Mouse (Mus musculus) heart, adult 18-20 months (tissue): ENCODE measurements around the gene Bcl3. TPM values are rescaled to one million over a fixed set of nuclear protein-coding genes. Genes with fewer than 3 reads are reported as not detected.

Source experiments
- DNase-seq, 2 experiments: peaks; one replicate each; pipeline ENCODE4 v3.0.0; 2021 to 2022; ENCODE audit warnings: mixed read lengths in 1 of 2
- total RNA-seq, 2 experiments: library from RNA; stranded (reverse); gene quantifications; 2 replicates each; pipeline ENCODE4 v1.2.3; 2021

The Bcl3 gene
- total RNA-seq, 2 experiments from 2014 or later: 2.9 to 3.7 TPM

GRCm38 (mm10) chr7:19834055-19834454 lies 11.5 kb upstream of the Bcl3 start:
- no peak for DNase-seq

DNA sequence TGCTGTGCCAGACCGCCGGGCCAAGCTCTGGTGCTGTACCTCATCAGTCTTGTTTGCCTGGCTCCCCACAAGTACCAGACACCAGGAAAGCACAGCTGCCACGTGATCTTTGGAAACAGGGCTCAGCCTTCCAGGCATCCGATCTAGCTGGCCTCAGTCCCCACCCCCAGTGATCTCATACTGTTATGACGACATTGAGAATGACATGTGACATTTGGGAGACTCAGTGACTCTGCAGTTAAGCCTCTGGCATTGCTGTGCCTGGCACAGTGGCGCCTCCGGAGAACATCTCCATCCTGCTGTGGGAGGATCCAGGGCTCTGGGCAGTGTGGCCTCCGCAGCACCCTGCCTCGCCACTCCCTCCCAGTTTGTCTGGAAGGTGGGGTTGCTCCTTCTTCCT lies 9.3 kb upstream of the Bcl3 start:
- peak; percentile 36 to 50 for DNase-seq

- DNase-seq: peak; percentile 95 to 97
Observed at GRCm38 (mm10) chr7:19830682-19831156, 8.1 kb upstream of the Bcl3 start.

DNA sequence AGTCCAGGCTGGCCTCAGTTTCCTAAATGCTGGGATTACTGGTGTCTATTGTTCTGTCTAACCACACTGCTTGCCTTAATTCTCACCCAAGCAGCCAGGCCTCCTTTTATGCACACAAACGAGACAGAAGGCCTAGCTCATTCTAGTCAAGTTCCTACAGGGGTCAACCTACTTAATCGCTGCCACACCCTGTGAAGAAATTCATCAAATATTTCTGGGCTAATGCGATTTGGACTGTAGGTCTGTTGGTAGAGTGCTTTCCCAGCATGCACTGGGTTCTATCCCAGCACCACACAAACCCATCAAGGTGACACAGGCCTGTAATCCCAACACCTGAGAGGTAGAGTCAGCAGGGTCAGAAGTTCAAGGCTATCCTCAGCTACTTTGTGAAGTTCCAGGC lies 7.1 kb upstream of the Bcl3 start:
- no peak for DNase-seq

DNA sequence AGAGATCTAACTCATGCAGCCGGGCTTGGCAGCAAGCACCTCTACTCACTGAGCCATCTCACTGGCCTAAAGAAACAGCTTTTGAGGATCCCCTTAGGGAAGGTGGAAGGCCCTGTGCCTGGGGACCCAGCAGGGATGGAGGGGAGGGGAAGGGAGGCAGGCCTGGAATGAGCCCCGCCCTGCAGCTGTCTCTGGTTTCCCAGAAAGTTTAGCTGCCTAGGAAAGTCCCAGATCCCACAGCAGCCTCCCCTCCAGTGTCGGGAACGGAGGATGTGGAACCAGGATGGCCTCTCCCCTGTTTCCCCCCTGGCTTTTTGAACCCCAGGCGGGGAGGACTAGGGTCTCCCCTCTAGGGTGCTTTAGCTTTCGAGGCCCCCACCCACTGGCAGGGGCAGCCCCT lies 4.2 kb upstream of the Bcl3 start:
- peak in 1 of 2 experiments; percentile 67 for DNase-seq

DNA sequence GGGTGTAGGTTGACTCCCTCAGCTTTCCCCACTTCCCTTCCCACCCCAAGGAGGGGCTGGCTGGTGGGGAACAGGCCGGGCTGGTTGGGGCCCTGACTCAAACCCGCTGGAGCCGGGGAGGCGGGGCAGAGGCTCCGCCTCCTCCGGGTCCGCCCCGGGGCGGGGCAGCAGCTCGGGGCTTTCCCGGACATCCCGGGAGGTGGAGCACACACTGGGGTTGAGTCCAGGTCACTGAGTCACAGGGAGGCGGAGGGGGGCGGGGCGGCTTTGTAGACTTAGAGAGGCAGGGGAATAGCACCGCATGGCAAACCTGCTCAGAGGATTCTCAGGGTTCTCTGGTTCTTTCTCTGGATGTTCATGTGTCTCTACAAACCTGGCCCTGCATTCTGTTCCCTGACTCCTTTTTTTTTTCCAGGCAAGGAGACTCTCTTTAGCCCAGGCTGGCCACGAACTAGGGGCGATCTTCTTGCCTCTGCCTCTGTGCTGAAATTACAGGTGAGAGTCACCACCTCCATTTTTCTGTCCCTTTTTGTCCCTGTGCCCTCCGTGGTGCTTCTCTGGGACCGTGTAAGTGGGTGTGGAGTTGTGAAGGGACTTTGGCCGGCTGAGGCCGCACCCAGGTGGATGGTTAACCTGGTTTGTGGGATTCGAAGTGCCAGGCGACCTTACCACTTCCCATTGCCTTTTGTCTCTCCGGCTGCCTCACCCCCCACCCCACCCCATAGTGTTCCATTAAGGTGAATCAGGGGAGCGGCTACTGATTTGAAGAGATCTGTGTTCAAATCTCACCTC lies 1.8 kb upstream of the Bcl3 start:
- DNase-seq: peak; percentile 94

GRCm38 (mm10) chr7:19823256-19824181 lies 949 bp upstream of the Bcl3 start:
- peak in 1 of 2 experiments; percentile 61 for DNase-seq

DNA sequence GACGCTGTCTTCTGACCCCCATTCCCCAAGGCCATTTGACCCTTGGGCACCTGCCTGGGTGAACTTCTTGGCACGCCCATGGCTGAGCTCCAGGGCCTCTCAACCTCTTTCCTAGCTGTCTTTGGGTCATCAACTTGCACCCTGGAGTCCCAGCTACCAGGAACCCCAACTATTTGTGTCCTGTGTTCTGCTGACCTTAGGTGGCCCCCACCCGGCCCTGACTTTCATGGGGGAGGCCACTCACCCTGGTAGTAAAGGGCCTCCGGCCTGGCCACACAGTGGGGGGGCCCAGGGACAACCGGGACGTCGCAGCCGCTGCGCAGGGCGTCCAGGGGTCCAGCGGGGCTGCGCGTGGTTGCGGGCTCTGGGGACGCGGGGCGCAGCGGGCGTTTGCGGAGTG lies 377 bp downstream of the Bcl3 start:
- no peak for DNase-seq

DNA sequence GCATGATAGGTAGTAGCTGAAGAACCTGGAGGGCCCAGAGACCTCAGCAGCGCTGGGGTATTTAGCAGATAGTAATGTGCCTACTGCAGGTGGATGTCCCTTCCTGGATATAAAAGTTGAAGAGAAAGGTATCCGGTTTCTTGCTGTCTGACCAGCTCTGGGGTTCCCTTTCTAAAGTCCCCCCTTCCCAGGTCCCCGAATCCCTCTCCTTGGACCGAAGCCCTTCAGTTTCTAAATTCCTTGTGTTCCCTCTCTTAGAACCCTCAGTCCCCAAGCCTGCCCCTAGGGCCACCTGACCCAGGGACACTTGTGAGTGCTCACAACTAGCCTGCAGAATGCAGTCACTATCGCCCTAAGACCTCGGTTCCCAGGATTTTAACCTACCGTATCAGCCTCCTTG lies 937 bp downstream of the Bcl3 start:
- DNase-seq: no peak

- no peak for DNase-seq
Observed at GRCm38 (mm10) chr7:19820347-19821048, 2.1 kb downstream of the Bcl3 start.

DNA sequence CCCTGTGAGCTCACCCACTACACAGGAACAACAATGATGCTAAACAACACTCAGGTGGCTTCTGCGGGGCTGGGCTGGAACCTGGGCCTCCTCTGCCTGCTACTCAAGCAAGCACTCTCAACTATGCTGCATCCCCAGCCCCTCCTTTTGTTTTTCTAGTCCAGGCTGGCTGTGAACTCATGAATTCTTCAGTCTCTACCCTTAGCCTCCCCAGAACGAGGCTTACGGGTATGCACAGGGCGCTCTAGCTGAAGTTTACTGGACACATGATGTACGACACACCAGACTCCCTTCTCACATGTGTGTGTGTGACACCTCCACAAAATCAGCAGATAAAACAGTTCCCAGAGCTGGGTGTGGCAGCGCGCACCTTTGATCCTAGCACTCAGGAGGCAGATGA lies 3.7 kb downstream of the Bcl3 start:
- no peak for DNase-seq

DNA sequence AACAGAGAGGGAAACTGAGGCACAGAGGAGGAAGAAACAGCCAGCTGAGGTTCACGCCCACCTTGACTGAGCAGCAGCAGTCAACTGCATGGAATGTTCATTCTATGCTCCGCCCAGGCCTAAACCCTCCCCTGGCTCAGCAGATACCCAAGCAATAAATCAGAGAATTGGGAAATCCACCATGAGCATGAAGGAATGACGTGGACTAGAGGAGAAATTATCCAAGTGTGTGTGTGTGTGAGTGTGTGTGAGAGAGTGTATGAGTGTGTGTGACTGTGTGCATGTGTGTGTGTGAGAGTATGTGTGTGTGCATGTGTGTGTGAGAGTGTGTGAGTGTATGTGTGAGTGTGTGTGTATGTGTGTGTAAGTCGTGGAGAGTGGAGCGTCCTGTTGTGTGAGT lies 4.1 kb downstream of the Bcl3 start:
- DNase-seq: no peak

DNA sequence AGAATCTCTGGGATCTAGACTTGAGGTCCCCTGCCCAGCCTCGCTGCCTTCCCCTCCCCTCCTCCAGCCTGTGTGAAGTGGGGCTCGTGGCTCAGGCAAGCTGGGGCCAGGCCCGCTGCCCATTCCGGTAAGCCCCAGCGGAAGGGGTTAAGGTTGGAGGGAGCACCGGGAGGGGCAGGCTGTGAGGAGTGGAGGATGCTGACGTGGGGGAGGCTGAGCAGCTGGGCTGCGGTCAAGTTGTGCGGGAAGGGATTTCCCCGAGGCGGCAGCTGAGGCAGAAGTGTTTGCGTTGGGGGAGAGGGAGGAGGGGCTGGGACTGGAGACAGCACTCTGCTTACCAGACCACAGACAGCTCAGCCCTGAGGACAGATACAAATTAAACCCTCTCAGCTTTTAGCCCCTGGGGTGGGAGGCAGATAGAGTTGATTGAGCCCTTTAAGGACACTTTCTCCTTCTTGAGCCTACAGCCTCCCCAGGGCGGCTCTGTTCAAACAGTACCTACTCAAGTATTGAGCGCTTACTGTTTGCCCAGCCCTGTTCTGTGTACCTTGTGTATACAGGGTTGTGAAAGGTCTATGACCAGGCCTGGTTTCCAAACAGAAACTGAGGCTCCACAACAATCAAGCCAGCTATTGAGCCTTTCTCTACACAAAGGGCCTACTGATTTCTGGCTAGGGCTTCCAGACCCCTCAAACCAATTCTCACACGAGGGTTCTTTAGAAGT lies 5.0 kb downstream of the Bcl3 start:
- peak; percentile 65 to 88 for DNase-seq

GRCm38 (mm10) chr7:19816224-19816771 lies 6.3 kb downstream of the Bcl3 start:
- DNase-seq: peak; percentile 93 to 94

GRCm38 (mm10) chr7:19815296-19816223 lies 7.0 kb downstream of the Bcl3 start:
- DNase-seq: no peak

- DNase-seq: no peak
Observed at GRCm38 (mm10) chr7:19813579-19814122, 8.9 kb downstream of the Bcl3 start.

DNA sequence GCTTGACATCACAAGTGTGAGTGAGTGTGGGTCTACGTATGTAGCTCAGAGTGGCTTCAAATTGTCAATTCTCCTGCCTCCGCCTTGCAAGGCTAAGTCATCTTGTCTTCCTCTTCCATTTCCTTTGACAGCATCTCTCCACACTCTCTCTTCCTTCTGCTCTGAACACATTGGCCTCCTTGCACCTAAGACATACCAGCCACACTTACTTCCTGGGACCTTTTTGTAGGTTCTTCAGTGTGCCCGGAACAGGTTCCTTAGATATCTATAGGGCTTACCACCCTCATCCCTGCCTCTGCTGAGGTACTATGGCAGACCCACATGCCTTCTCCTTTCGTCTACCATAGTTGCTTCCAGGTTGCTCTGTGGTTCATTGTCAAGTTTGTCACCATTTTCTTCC lies 9.4 kb downstream of the Bcl3 start:
- DNase-seq: no peak

- DNase-seq: peak in 1 of 2 experiments; percentile 50
Observed at GRCm38 (mm10) chr7:19811114-19811513, 11.5 kb downstream of the Bcl3 start.

DNA sequence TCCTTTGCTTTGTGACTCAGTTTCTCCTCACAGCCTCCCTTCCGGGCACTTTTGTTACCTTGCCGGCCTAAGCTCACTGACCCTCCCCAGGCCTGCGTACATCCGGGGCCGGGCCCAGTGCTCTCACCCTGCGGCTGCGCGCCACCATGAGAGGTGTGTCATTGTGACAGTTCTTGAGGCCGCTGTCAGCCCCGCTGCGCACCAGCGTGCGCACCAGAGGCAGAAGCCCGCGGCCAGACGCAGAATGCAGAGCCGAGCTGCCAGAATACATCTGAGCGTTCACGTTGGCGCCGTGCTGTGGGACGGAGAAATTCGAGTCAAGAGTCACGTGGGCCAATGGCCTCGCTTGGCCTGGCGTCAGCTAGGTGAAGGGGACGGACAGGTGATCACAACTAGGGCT lies 13.2 kb downstream of the Bcl3 start:
- DNase-seq: peak in 1 of 2 experiments; percentile 53
